Mouse (Mus musculus) left cerebral cortex, postnatal 25 days (tissue): ENCODE results near the gene Chd1. TPM values are rescaled to one million over a fixed set of nuclear protein-coding genes. Genes with fewer than 3 reads are reported as not detected.

ENCODE experiments used
- DNase-seq, 2 experiments: peaks; one replicate each; pipeline ENCODE4 v3.0.0; 2022; ENCODE audit warnings: low spot score in 2 of 2, mixed read lengths in 1 of 2
- intact Hi-C: fragments of 180-260 bp; cut with DNase I; formaldehyde crosslinking; loops from one replicate; pipeline ENCODE4 v1.15.1; 2025
- total RNA-seq, 2 experiments: library from RNA; stranded (reverse); gene quantifications; 2 replicates each; pipeline ENCODE4 v1.2.3; 2021

Gene Chd1
- total RNA-seq = 10 to 100 TPM; 23.8 to 23.9 TPM

GRCm38 (mm10) chr17:15704475-15705300, at the start of gene Chd1:
TSS of gene Chd1 (plus strand) at chr17:15704967.
- intact Hi-C loops = loop anchor here (1.0 to 5.0 kb wide), 3 partner anchors 123 to 206 kb away; partner anchors contain the start of gene Pdcd2
- DNase-seq = peak; percentile 82 to 85

- intact Hi-C loops = no loop called here
- DNase-seq = no peak
These were observed 47.7 kb upstream of the Chd1 start for GRCm38 (mm10) chr17:15656881-15657607.

GRCm38 (mm10) chr17:15672870-15673269, 31.9 kb upstream of the Chd1 start:
- intact Hi-C loops = no loop called here
- peak in 1 of 2 experiments; percentile 4 for DNase-seq

- intact Hi-C loops = no loop called here
- no peak for DNase-seq
These were observed 26.7 kb upstream of the Chd1 start for GRCm38 (mm10) chr17:15677970-15678645.

GRCm38 (mm10) chr17:15679966-15680630, 24.7 kb upstream of the Chd1 start:
- no peak for DNase-seq
- intact Hi-C loops = no loop called here

GRCm38 (mm10) chr17:15680661-15681060, 24.1 kb upstream of the Chd1 start:
- no peak for DNase-seq
- intact Hi-C loops = no loop called here

- DNase-seq = no peak
- intact Hi-C loops = no loop called here
These were observed 18.4 kb upstream of the Chd1 start for GRCm38 (mm10) chr17:15686396-15686795.

DNA sequence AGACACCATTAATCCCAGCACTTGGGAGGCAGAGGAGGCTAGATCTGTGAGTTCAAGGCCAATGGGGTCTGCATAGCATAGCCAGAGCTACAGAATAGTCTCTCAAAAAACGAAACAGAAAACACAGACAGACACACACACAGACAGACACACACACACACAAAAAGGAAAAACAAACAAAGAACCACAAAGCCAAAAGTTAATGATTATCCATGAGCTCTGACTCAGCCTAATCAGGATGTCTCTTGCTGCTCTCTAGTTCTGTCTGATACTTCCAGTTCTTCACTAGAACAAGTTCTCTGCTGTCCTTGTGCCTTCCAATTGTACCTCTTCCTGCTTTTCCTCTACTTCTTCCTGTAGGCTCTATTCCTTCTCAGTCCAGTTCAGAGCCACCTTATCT, 14.5 kb upstream of the Chd1 start:
- DNase-seq = no peak
- intact Hi-C loops = no loop called here

DNA sequence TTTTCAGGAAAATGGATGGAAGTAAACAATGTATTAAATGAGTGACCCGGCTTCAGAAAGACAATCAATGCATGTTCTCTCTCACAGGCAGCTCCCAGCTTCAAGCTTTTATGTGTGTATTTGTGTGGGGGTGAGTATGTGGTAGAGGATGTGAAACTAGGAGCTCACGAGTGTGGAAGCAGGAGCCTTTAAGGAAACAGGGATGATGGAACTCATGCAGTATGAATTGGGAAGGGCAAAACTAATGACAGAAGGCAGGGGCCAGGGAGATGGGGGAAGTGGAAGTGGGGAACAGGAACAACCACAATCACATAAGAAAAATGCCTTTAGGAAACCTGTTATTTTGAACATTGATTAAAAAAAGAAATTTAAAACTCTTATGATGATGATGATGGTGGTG, 9.2 kb upstream of the Chd1 start:
- intact Hi-C loops = no loop called here
- no peak for DNase-seq

GRCm38 (mm10) chr17:15698956-15699355, 5.8 kb upstream of the Chd1 start:
- intact Hi-C loops = no loop called here
- no peak for DNase-seq

DNA sequence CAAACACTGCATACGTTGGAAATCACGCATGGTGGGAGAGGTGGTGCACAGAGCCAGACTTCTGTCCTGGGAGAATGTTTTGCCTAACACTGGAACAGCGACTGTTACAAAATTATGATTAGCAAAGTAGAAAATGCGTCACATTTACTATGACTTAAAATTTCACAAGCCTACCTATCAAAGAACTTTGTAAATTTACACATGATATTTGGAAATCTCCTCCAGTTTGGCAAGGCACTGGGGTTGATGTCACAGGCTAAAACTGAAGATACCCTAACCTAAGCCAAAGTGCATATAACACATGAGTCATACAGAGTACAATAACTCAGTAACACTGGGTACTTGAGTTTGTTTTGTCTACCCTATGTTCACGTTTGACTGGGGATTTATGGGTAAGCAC, 3.3 kb upstream of the Chd1 start:
- no peak for DNase-seq
- intact Hi-C loops = loop anchor here (5.0 kb wide), 1 partner anchor 126 kb away; no protein-coding TSS in a partner anchor

DNA sequence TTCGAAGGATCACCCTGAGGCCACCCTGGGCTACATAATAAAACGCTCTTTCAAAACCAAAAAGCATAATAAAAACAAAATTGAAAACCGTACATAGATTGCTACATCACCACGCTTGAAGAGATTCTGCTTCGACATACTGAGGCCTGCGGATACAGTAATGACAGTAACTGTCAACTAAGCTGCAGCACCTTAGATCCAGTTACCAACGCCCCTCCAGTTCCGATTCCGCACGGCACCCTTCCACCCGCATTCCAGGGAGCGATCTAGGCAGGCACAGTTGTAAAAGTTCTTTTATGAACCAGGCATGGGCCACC, 651 bp upstream of the Chd1 start:
- intact Hi-C loops = loop anchor here (5.0 kb wide), 1 partner anchor 123 kb away; no protein-coding TSS in a partner anchor

DNA sequence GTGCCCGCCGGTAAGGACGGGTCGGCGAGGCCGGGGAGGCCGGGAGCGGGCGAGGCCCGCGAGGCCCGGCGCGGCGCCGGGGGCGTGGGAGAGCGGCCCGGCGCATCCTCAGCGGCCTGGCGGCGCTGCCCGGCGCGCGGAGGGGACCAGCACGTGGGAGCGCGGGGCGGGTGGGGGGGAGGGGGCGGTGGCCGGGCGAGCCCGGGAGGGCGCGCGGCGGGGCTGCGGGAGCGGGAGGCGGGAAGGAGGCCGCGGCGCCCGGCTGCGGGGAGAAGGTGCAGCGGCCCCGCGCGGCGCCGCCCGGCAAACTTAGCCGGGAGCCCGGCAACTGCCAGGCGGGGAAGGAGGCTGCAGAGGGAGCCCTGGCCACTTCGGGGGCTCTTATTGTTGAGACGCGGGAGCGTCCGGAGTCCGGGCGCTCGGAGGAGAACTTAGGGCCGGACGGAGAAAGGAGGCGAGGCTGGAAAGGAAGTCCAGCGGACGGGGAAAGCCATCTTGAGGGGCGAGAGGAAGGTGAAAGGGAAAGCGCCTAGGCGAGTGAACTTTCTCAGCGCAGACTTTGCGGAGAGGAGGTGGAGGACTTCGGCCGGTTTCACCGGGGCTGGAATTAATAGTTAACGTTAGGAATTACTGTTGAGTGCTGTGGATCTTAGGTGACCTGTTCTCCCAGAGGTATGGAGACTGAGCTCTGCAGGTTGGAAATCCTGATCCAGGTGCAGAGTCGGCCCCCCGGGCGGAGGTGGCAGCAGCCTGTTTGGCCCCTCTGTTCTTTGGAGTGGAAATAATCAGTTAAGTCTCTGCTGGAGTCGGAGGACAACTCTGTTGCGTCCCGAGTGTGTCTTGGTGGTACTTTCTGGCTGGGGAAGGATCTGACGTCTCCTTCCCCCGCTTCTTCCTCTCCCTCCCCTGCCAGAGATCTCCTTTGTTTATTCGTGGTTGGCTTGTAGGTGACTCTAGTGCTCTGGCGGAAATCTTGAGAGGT, 827 bp downstream of the Chd1 start:
- DNase-seq = peak; percentile 17 to 39
- intact Hi-C loops = loop anchor here (1.0 to 5.0 kb wide), 2 partner anchors 178 to 207 kb away; partner anchors contain the start of gene Pdcd2

More for the DNA sequence above, 651 bp upstream of the Chd1 start:
- DNase-seq = no peak

- DNase-seq = no peak
- intact Hi-C loops = no loop called here
These were observed 9.7 kb downstream of the Chd1 start for GRCm38 (mm10) chr17:15714507-15714906.

- peak in 1 of 2 experiments; percentile 28 for DNase-seq
- intact Hi-C loops = no loop called here
These were observed 10.5 kb downstream of the Chd1 start for GRCm38 (mm10) chr17:15715013-15715902.

GRCm38 (mm10) chr17:15715940-15716339, 11.2 kb downstream of the Chd1 start:
- intact Hi-C loops = no loop called here
- DNase-seq = no peak

- DNase-seq = no peak
- intact Hi-C loops = loop anchor here (5.0 kb wide), 1 partner anchor 189 kb away; no protein-coding TSS in a partner anchor
These were observed 16.1 kb downstream of the Chd1 start for GRCm38 (mm10) chr17:15720841-15721240.
